Mouse (Mus musculus) heart, embryonic 12.5 days (tissue): Measurements from ENCODE around the gene Gm20388. TPM values are rescaled to one million over a fixed set of nuclear protein-coding genes. Genes with fewer than 3 reads are reported as not detected.

Source experiments
- ATAC-seq: fragments of 200-750 bp; cut with Nextera tagmentation; 2 replicates; pipeline ENCODE4 v1.8.0; 2017; ENCODE audit warnings: moderate TSS enrichment, moderate library complexity; ENCODE audit not compliant: insufficient number of reproducible peaks, low FRiP score
- H3K27ac ChIP-seq: fragments of 300-500 bp; sonication (generic); 2 replicates; pipeline ENCODE4 v1.5.1; 2016; ENCODE audit warnings: mild to moderate bottlenecking, moderate library complexity; ENCODE audit not compliant: poor library complexity, severe bottlenecking
- H3K27me3 ChIP-seq: fragments of 300-500 bp; sonication (generic); replicated peaks from 2 replicates; pipeline ENCODE4 v1.6.1; 2016; ENCODE audit warnings: mild to moderate bottlenecking, moderate library complexity
- H3K36me3 ChIP-seq: fragments of 300-500 bp; sonication (generic); 2 replicates; pipeline ENCODE4 v1.6.1; 2016; ENCODE audit warnings: mild to moderate bottlenecking, moderate library complexity
- H3K4me1 ChIP-seq: fragments of 300-500 bp; sonication (generic); replicated peaks from 2 replicates; pipeline ENCODE4 v1.6.1; 2016; ENCODE audit warnings: mild to moderate bottlenecking
- H3K4me2 ChIP-seq: fragments of 300-500 bp; sonication (generic); 2 replicates; pipeline ENCODE4 v1.6.1; 2016; ENCODE audit warnings: mild to moderate bottlenecking, moderate library complexity
- H3K4me3 ChIP-seq: fragments of 300-500 bp; sonication (generic); 2 replicates; pipeline ENCODE4 v1.5.1; 2016; ENCODE audit warnings: mild to moderate bottlenecking
- H3K9ac ChIP-seq: fragments of 300-500 bp; sonication (generic); 2 replicates; pipeline ENCODE4 v1.6.1; 2016; ENCODE audit warnings: mild to moderate bottlenecking, moderate library complexity
- H3K9me3 ChIP-seq: fragments of 300-500 bp; sonication (generic); replicated peaks from 2 replicates; pipeline ENCODE4 v1.6.1; 2016; ENCODE audit warnings: mild to moderate bottlenecking, moderate library complexity
- WGBS: fragments of 180-500 bp; shearing (Covaris S2); methylation state at CpG from one replicate; pipeline ENCODE4 v1.1.7; 2016; 5-methylcytosine and 5-hydroxymethylcytosine counted together
- polyA plus RNA-seq: library from polyadenylated mRNA; unstranded; fragments of >200 nt; fragmentation: Nextera tagmentation; extraction: Ambion mirVana; gene quantifications from 2 replicates; pipeline ENCODE4 v1.2.1, GENCODE M21; 2016

Gm20388 gene
- polyA plus RNA-seq, 1 experiment from 2014 or later: not detected

DNA sequence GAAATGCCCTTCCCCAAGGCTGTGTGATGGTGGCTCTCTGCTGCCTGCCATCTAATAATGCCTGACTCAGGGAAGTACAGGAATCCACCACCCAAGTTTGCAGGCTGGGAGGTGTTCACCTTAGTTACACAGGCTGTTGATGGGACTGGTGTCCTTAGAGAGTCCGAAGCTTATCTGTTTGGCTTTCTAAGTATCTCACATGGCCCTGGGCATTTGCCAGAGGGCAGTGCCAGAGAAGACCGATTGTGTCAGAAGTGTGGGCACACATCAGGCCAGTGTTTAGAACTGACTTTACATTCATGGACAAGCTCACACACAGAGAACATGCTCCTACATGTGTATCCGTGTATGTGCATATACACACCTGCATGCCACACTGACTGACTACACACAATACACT lies 1300.0 kb downstream of the Gm20388 start:
- 63% methylated on average over 3 of the region's 3 CpGs for WGBS
- no peak for ATAC-seq
- no peaks in the 10 kb centered on the region for H3K36me3 ChIP-seq
- H3K9me3 ChIP-seq: peaks cover 4% of the 10 kb centered on the region
- no peaks in the 10 kb centered on the region for H3K4me1 ChIP-seq
- no peaks in the 10 kb centered on the region; the same call in 1 of the 2 replicates for H3K27me3 ChIP-seq
- no peak overlapping the region for H3K4me2 ChIP-seq
- no peak overlapping the region for H3K27ac ChIP-seq
- H3K4me3 ChIP-seq: no peak overlapping the region
- no peak overlapping the region for H3K9ac ChIP-seq

DNA sequence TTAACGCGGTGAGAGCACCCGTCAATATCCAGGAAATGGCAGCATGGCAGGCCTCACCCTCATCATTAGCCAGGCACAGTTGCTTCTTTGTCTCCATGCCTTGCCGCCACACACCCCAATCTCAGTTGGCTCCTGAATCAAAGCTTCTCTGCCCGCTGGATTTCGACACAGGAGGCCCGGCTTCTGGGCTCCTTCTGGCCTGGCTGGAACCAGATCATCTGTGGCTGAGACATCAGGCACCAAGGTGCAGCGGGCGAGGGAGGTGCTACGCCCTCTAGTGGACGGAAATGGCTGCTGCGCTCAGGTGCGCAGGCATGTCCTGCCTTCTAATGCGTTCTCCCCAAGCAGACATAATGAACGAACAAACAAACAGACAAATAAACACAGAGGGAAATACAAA lies 1302.6 kb downstream of the Gm20388 start:
- Histone ChIP-seq H3K4me2 (no peak overlapping the region), H3K9ac (no peak overlapping the region), H3K4me3 (no peak overlapping the region), H3K4me1 (no peaks in the 10 kb centered on the region), H3K27ac (no peak overlapping the region), H3K9me3 (peaks cover 4% of the 10 kb centered on the region), H3K27me3 (no peaks in the 10 kb centered on the region; the same call in 1 of the 2 replicates), H3K36me3 (no peaks in the 10 kb centered on the region)
- WGBS: 42% methylated on average over 15 of the region's 15 CpGs
- no peak for ATAC-seq

DNA sequence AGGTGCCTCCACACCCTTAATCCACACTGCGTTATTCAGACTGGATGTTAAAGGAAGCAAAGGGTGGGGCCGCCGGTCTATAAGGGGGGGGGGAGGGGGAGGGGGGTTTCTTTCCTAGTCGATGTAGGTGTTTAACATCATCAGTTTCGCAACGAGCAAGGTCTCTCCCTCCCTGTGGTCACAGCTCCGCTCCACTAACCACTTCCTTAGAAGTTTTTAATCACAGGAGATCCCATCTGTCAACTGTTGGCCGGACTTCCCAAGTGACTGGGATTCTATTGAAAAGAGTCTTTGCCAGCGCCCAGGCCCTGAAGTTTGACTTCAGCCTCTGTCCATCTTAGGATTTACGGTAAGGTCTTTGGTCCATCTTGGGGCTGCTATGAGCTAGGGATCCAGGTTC lies 1303.0 kb downstream of the Gm20388 start:
- Histone ChIP-seq H3K4me1 (no peaks in the 10 kb centered on the region), H3K9me3 (peaks cover 4% of the 10 kb centered on the region), H3K27me3 (no peaks in the 10 kb centered on the region; the same call in 1 of the 2 replicates), H3K36me3 (no peaks in the 10 kb centered on the region), H3K4me2 (no peak overlapping the region), H3K27ac (no peak overlapping the region), H3K4me3 (no peak overlapping the region), H3K9ac (no peak overlapping the region)
- 37% methylated on average over 10 of the region's 10 CpGs for WGBS
- no peak for ATAC-seq

DNA sequence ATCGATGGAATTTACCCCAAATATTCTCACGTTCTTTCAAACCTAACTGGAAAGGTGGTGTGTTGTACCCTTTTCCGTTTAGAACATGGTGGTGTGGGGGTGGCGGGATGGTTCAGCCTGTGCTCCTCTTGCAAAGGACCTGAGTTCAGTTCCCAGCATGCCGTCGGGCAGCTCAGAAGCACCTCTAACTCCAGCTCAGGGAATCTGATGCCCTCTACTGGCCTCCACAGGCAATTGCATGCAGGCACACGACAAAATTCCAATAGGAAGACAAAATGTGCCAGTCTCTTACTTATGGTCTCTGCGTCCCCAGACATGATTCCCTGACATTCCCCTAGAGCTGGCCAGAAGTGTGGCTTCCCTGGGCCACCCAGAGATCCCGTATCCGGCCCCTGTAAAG lies 1304.3 kb downstream of the Gm20388 start:
- Histone ChIP-seq H3K27ac (no peak overlapping the region), H3K9ac (no peak overlapping the region), H3K9me3 (peaks cover 4% of the 10 kb centered on the region), H3K27me3 (no peaks in the 10 kb centered on the region; the same call in 1 of the 2 replicates), H3K36me3 (no peaks in the 10 kb centered on the region), H3K4me1 (peaks cover 4% of the 10 kb centered on the region), H3K4me2 (no peak overlapping the region), H3K4me3 (no peak overlapping the region)
- 75% methylated on average over 10 of the region's 10 CpGs for WGBS
- no peak for ATAC-seq

DNA sequence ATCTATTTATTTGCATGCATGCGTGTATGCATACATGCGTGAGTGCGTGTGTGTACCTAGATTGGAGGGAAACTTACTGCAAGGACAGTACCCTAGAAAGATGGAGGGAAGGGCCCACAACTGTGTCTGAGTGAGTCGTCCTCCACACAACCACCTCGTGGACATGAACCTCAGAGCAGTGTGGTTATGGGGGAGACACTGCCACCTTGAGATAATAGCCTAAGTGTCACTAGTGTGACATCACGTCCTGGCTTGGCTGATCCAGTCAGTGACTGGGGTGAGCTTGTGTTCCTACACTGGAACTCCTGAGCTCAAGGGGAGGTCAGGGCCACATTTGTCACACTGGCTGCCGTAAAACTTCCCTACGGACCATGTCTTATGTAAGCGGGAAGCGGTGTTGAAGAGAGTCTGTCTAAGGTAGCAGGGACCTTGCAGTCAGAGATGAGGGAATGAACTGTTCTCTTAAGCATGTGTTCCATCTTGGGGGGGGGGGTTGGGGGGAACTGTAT lies 1305.9 kb downstream of the Gm20388 start:
- no peak overlapping the region for H3K4me3 ChIP-seq
- no peak for ATAC-seq
- H3K4me1 ChIP-seq: peaks cover 14% of the 10 kb centered on the region
- H3K4me2 ChIP-seq: no peak overlapping the region
- no peak overlapping the region for H3K9ac ChIP-seq
- 79% methylated on average over 10 of the region's 10 CpGs for WGBS
- no peak overlapping the region for H3K27ac ChIP-seq
- no peaks in the 10 kb centered on the region; the same call in 1 of the 2 replicates for H3K27me3 ChIP-seq
- H3K36me3 ChIP-seq: no peaks in the 10 kb centered on the region
- peaks cover 4% of the 10 kb centered on the region for H3K9me3 ChIP-seq

DNA sequence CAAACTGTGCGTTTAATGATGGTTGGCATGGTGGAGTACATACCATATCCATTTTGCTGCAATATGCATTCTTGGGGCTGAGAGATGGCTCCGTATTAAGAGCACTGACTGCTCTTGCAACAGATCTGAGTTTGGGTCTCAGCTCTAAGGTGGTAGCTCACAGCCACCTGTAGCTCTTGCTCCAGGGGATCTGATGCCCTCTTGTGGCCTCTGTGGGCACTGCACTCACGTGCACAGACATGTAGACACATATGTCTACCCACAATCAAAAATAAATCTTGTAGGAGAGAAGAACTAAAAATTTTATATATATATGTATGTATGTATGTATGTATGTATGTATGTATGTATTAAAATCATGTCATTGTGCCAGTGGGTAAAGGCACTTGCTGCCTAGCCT lies 1307.8 kb downstream of the Gm20388 start:
- Histone ChIP-seq H3K4me2 (no peak overlapping the region), H3K27ac (no peak overlapping the region), H3K27me3 (peaks cover 8% of the 10 kb centered on the region; the same call in 1 of the 2 replicates), H3K9me3 (peaks cover 4% of the 10 kb centered on the region), H3K4me1 (peaks cover 14% of the 10 kb centered on the region), H3K4me3 (no peak overlapping the region), H3K9ac (no peak overlapping the region), H3K36me3 (no peaks in the 10 kb centered on the region)
- WGBS: 86% methylated on average over 3 of the region's 3 CpGs
- ATAC-seq: no peak

DNA sequence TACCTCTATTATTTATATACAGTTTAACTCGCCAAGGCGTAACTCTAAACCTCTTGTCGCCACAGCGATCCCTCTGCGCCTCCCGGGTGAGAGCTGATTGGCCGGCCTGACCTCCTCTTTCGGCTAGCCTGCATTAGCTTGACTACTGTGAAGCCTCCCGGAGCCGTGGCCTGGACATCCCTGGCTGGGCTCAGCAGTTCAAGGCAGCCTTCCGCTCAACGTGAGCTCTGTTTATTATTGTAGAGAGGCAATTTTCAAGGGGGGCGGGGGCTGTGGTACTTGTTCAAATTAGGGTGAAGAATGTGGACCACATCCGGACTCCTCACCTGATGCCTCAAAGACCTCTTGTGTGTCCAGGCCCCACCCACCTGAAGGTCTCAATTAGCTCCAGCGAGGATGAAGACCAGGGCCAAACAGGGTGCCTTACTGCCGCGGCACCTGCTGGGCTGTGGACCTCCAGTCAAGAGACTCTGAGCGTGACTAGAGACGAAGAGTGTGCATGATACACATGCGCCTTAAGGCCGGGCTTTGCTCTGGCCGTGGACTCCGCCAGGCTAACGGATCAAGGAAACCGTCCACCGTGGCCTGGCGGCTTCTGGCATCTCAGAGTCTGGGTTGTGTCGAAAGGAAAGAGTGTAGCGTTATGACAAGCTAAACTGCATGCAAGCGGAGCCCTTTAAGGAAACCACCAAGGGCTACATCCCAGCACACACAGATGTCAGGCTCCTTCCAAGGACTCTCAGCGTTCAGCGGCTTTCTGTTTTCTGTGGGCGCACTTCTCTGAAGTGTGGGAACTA lies 1309.7 kb downstream of the Gm20388 start:
- no peak for ATAC-seq
- H3K27ac ChIP-seq: no peak overlapping the region

DNA sequence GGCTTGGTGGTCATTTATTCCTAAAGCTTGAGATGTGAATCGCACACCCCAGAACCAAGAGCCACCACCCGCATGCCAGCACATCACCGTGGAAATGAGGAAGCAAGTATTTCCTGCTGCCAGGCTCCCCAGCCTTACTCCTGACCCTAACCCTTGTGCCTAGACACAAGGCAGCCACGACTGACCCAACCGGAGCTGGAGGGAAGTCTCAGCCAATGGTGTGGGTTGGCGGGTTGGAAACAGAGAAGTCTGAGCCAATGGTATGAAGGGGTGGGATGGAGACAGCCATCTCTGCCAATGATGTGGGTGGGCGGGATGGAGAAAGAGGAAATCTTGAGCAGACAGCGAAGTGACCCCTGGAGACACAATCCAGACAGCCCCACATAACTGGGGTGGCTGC lies 1314.1 kb downstream of the Gm20388 start:
- no peaks in the 10 kb centered on the region for H3K9me3 ChIP-seq
- peaks cover 22% of the 10 kb centered on the region for H3K4me1 ChIP-seq
- H3K36me3 ChIP-seq: no peaks in the 10 kb centered on the region
- H3K4me3 ChIP-seq: no peak overlapping the region
- 52% methylated on average over 8 of the region's 8 CpGs for WGBS
- ATAC-seq: no peak
- H3K27ac ChIP-seq: no peak overlapping the region
- H3K27me3 ChIP-seq: peaks cover 12% of the 10 kb centered on the region; the same call in 1 of the 2 replicates
- H3K9ac ChIP-seq: no peak overlapping the region
- H3K4me2 ChIP-seq: no peak overlapping the region

More for the DNA sequence above, 1309.7 kb downstream of the Gm20388 start:
- peak overlapping the region; percentile 49 for H3K4me2 ChIP-seq
- no peaks in the 10 kb centered on the region for H3K36me3 ChIP-seq
- H3K9me3 ChIP-seq: no peaks in the 10 kb centered on the region; the same call in 1 of the 2 replicates
- WGBS: 30% methylated on average over 33 of the region's 33 CpGs
- H3K9ac ChIP-seq: no peak overlapping the region
- H3K4me3 ChIP-seq: no peak overlapping the region
- H3K27me3 ChIP-seq: peaks cover 8% of the 10 kb centered on the region; the same call in 1 of the 2 replicates
- H3K4me1 ChIP-seq: peaks cover 19% of the 10 kb centered on the region

DNA sequence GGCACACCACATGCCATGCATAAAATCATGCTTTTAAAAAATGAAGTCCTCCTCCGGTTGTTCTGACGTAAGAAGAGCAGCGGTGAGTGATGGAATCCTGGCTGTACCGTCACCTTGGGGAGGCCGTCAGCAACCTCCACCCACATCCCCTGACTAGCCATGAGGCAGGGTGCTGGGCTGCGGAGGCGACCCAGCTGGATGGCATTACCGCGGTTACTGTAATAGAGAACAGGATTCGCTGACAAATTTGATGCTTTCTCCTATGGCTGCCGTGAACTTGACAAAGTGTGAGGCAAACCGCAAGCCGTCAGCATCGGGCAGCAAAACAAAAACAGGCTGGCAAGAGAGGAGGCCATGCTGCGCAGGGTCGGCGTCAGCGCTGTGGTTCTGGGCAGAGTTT lies 1317.1 kb downstream of the Gm20388 start:
- peaks cover 12% of the 10 kb centered on the region for H3K4me1 ChIP-seq
- H3K4me2 ChIP-seq: no peak overlapping the region
- H3K27ac ChIP-seq: no peak overlapping the region
- no peak overlapping the region for H3K4me3 ChIP-seq
- H3K9ac ChIP-seq: no peak overlapping the region
- 76% methylated on average over 18 of the region's 18 CpGs for WGBS
- H3K36me3 ChIP-seq: no peaks in the 10 kb centered on the region
- peaks cover 5% of the 10 kb centered on the region; the same call in 1 of the 2 replicates for H3K27me3 ChIP-seq
- ATAC-seq: no peak
- no peaks in the 10 kb centered on the region for H3K9me3 ChIP-seq

DNA sequence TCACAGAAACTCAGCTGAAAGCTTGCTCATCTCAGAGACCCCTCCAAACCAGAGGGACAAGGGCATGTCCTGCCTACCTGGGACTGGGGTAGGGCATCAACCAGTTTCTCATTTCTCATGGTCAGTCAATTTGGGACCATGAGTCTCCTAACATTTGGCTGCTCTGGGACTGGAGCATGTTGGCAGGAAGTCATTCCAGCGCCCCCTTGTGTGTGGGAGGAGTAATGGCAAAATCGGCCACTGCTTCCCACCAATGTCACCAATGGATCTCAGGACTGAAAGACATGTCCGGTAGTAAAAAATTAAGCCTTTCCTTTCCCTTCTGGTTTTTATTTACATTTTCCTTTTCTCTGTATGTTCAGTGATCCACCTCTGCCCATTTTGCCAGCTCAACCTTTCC lies 1318.3 kb downstream of the Gm20388 start:
- Histone ChIP-seq H3K4me1 (peaks cover 12% of the 10 kb centered on the region), H3K9ac (no peak overlapping the region), H3K27ac (no peak overlapping the region), H3K4me3 (no peak overlapping the region), H3K27me3 (peaks cover 5% of the 10 kb centered on the region; the same call in 1 of the 2 replicates), H3K9me3 (no peaks in the 10 kb centered on the region), H3K4me2 (no peak overlapping the region), H3K36me3 (no peaks in the 10 kb centered on the region)
- WGBS: 60% methylated on average over 3 of the region's 3 CpGs
- ATAC-seq: no peak

DNA sequence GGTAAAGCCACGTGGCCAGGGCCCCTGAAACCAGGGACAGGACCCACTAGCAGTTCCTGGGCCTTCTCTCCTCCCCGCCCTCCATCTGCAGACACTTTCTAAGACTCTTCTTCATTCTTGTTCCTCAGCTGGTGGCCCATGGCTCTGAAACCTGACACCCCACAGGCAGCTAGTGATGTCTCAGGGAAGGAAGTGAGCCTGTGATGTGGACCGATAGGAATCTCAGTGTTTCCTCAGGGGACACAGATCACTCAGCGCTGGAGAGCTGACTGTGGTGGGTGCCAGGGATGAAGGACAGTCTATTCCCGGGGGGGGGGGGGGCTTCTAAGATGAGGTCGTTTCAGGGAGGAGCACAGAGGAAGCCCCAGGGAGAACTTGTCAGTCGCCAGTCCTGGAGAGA lies 1318.9 kb downstream of the Gm20388 start:
- Histone ChIP-seq H3K36me3 (no peaks in the 10 kb centered on the region), H3K4me2 (no peak overlapping the region), H3K27ac (no peak overlapping the region), H3K9me3 (no peaks in the 10 kb centered on the region), H3K27me3 (peaks cover 5% of the 10 kb centered on the region; the same call in 1 of the 2 replicates), H3K9ac (no peak overlapping the region; the same call in 1 of the 2 replicates), H3K4me3 (no peak overlapping the region), H3K4me1 (peaks cover 12% of the 10 kb centered on the region)
- ATAC-seq: no peak
- 19% methylated on average over 7 of the region's 7 CpGs for WGBS
